Mouse (Mus musculus): ENCODE measurements at regions not wholly inside any gene's neighbourhood (a gene's known extent, or its start where the extent isn't known, plus 50 kb on each side); places are given as distances from the start of the nearest gene placed in this dataset.

- WGBS, result 83% methylated on average over 12 of the region's 12 CpGs
Observed at GRCm38 (mm10) chr1:91664622-91665021, 124.3 kb downstream of the Asb1 start.

DNA sequence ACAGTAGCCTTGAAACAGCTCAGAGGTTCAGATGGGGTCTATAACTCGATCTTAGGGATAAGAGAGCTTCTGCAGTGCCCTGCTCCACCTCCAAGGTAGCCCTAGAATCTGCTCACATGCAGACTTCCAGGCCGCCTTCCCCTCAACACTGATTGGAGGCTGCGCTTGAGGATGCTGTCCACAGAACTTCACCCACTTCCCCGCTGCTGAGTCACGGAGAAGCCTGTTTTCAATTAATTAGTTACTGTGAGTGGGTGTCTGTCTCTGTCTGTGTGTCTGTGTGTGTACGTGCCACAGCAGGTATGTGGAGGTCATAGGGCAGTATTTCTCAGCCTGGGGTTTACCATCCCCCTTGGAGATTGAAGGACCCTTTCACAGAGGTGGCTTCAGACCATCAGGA is 128.2 kb downstream of the Asb1 start:
- ATAC-seq (ENCODE audit: low FRiP score, low TSS enrichment) (no peak), DNase-seq (no peak)
- Histone ChIP-seq H3K27me3 (ENCODE audit: control insufficient read depth, insufficient read depth, low read length) (no peaks in the 10 kb centered on the region), H3K36me3 (ENCODE audit: control insufficient read depth, insufficient read depth, low read length) (no peaks in the 10 kb centered on the region), H3K4me3 (replicated peaks; ENCODE audit: low read depth, low read length) (no peak overlapping the region), H3K9ac (replicated peaks; ENCODE audit: low read length) (no peak overlapping the region), H3K4me2 (ENCODE audit: low read length) (no peak overlapping the region), H3K9me3 (ENCODE audit: control insufficient read depth, low read length) (no peaks in the 10 kb centered on the region), H3K27ac (replicated peaks; ENCODE audit: low read depth, low read length) (no peak overlapping the region), H3K4me1 (ENCODE audit: control insufficient read depth, insufficient read depth, low read length) (no peaks in the 10 kb centered on the region)
- 88% methylated on average over 6 of the region's 6 CpGs for WGBS

More at GRCm38 (mm10) chr1:91664622-91665021, 124.3 kb downstream of the Asb1 start:
- DNase-seq (no peak), ATAC-seq (ENCODE audit: low FRiP score, low TSS enrichment) (no peak)
- Histone ChIP-seq H3K4me2 (ENCODE audit: low read length) (no peak overlapping the region), H3K4me3 (replicated peaks; ENCODE audit: low read depth, low read length) (no peak overlapping the region), H3K9me3 (ENCODE audit: control insufficient read depth, low read length) (no peaks in the 10 kb centered on the region), H3K27ac (replicated peaks; ENCODE audit: low read depth, low read length) (no peak overlapping the region), H3K27me3 (ENCODE audit: control insufficient read depth, insufficient read depth, low read length) (no peaks in the 10 kb centered on the region), H3K9ac (replicated peaks; ENCODE audit: low read length) (no peak overlapping the region), H3K4me1 (ENCODE audit: control insufficient read depth, insufficient read depth, low read length) (no peaks in the 10 kb centered on the region), H3K36me3 (ENCODE audit: control insufficient read depth, insufficient read depth, low read length) (no peaks in the 10 kb centered on the region)

DNA sequence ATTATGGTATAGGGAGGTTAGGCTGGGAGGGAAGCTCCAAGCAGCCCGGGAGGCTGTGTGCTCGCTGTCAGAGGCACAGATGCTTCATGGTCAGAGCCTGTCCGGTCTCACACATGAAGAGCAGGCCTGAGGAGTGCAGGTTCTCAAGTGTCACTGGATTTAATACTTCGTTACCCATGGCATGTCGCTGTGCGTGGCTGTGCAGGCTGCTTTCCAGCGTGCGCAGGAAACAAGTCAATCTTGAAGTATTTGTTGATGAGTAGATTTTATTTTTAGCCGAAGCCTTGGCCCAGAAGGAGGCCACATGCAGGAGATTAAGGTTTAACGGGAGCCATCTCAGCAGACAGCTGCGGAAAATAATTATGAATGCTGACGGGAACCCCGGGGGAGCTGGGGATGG is 130.3 kb upstream of the Twist2 start:
- DNase-seq (no peak), ATAC-seq (ENCODE audit: low FRiP score, low TSS enrichment) (no peak)
- 68% methylated on average over 13 of the region's 13 CpGs for WGBS
- Histone ChIP-seq H3K4me3 (replicated peaks; ENCODE audit: low read depth, low read length) (no peak overlapping the region), H3K9ac (replicated peaks; ENCODE audit: low read length) (no peak overlapping the region), H3K27ac (replicated peaks; ENCODE audit: low read depth, low read length) (no peak overlapping the region), H3K9me3 (ENCODE audit: control insufficient read depth, low read length) (no peaks in the 10 kb centered on the region), H3K4me2 (ENCODE audit: low read length) (no peak overlapping the region), H3K36me3 (ENCODE audit: control insufficient read depth, insufficient read depth, low read length) (no peaks in the 10 kb centered on the region), H3K27me3 (ENCODE audit: control insufficient read depth, insufficient read depth, low read length) (no peaks in the 10 kb centered on the region), H3K4me1 (ENCODE audit: control insufficient read depth, insufficient read depth, low read length) (no peaks in the 10 kb centered on the region)

- no peaks in the 10 kb centered on the region for H3K27me3 ChIP-seq (ENCODE audit: control insufficient read depth, insufficient read depth, low read length)
- H3K4me3 ChIP-seq (replicated peaks; ENCODE audit: low read depth, low read length), result no peak overlapping the region
- H3K4me2 ChIP-seq (ENCODE audit: low read length), result no peak overlapping the region
- H3K4me1 ChIP-seq (ENCODE audit: control insufficient read depth, insufficient read depth, low read length), result no peaks in the 10 kb centered on the region
- H3K9me3 ChIP-seq (ENCODE audit: control insufficient read depth, low read length), result no peaks in the 10 kb centered on the region
- no peaks in the 10 kb centered on the region for H3K36me3 ChIP-seq (ENCODE audit: control insufficient read depth, insufficient read depth, low read length)
- WGBS, result 88% methylated on average over 6 of the region's 6 CpGs
- H3K27ac ChIP-seq (replicated peaks; ENCODE audit: low read depth, low read length), result no peak overlapping the region
- no peak overlapping the region for H3K9ac ChIP-seq (replicated peaks; ENCODE audit: low read length)
- ATAC-seq (ENCODE audit: low FRiP score, low TSS enrichment) (no peak), DNase-seq (no peak)
Observed at GRCm38 (mm10) chr1:91674082-91674655, 127.1 kb upstream of the Twist2 start.

DNA sequence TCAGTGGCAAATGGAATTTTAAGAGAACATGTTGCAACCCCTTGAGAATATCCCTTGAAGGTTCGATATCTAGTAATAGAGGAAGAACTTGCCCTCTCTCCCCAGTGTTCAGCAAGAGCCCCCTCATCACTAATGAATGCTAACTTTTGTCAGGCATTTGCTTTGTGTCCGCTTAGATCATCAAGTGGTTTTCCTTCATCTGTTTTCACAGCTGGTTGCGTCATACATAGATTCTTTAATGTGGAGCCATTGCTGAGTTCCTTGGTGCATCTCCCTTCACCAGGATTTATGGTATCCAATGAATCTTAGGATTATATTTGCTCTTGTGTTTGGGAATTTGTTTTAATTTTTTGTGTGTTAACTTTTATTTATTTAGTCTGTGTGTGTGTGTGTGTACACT is 124.2 kb upstream of the Twist2 start:
- ATAC-seq (ENCODE audit: low FRiP score, low TSS enrichment) (no peak), DNase-seq (no peak)
- 87% methylated on average over 3 of the region's 3 CpGs for WGBS

GRCm38 (mm10) chr1:91678789-91679188 is 122.5 kb upstream of the Twist2 start:
- 82% methylated on average over 4 of the region's 4 CpGs for WGBS
- no peak for DNase-seq
- H3K4me2 ChIP-seq (ENCODE audit: low read length), result no peak overlapping the region

More for the DNA sequence above, 124.2 kb upstream of the Twist2 start:
- Histone ChIP-seq H3K9ac (replicated peaks; ENCODE audit: low read length) (no peak overlapping the region), H3K9me3 (ENCODE audit: control insufficient read depth, low read length) (no peaks in the 10 kb centered on the region), H3K4me1 (ENCODE audit: control insufficient read depth, insufficient read depth, low read length) (no peaks in the 10 kb centered on the region), H3K4me3 (replicated peaks; ENCODE audit: low read depth, low read length) (no peak overlapping the region), H3K27me3 (ENCODE audit: control insufficient read depth, insufficient read depth, low read length) (no peaks in the 10 kb centered on the region), H3K4me2 (ENCODE audit: low read length) (no peak overlapping the region), H3K27ac (replicated peaks; ENCODE audit: low read depth, low read length) (no peak overlapping the region), H3K36me3 (ENCODE audit: control insufficient read depth, insufficient read depth, low read length) (no peaks in the 10 kb centered on the region)

DNA sequence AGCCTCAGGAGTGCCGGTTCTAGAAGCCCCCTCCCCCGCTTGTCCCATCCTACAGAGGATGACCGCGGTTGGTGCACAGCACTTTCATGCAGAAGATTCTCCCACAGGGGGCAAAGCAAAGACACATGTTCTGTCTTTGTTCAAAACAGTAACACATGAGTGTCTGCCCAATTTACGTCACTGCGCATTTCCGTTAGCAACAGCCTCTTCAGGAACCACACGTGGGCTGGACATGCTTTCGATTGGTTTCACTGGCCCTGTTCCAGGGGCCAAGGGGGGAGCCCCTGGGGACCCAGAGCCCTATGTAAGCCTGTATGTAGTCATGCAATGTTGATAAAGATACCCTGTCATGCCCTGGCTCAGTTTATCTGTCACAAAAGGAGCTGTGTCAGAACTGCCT is 116.2 kb upstream of the Twist2 start:
- Histone ChIP-seq H3K4me3 (replicated peaks; ENCODE audit: low read depth, low read length) (no peak overlapping the region), H3K36me3 (ENCODE audit: control insufficient read depth, insufficient read depth, low read length) (no peaks in the 10 kb centered on the region), H3K27ac (replicated peaks; ENCODE audit: low read depth, low read length) (no peak overlapping the region), H3K27me3 (ENCODE audit: control insufficient read depth, insufficient read depth, low read length) (no peaks in the 10 kb centered on the region), H3K9me3 (ENCODE audit: control insufficient read depth, low read length) (no peaks in the 10 kb centered on the region), H3K4me2 (ENCODE audit: low read length) (no peak overlapping the region), H3K9ac (replicated peaks; ENCODE audit: low read length) (no peak overlapping the region), H3K4me1 (ENCODE audit: control insufficient read depth, insufficient read depth, low read length) (no peaks in the 10 kb centered on the region)
- ATAC-seq (ENCODE audit: low FRiP score, low TSS enrichment) (no peak), DNase-seq (no peak)
- WGBS, result 70% methylated on average over 9 of the region's 9 CpGs

More at GRCm38 (mm10) chr1:91678789-91679188, 122.5 kb upstream of the Twist2 start:
- H3K4me3 ChIP-seq (replicated peaks; ENCODE audit: low read depth, low read length), result no peak overlapping the region
- no peak for ATAC-seq (ENCODE audit: low FRiP score, low TSS enrichment)
- H3K27me3 ChIP-seq (ENCODE audit: control insufficient read depth, insufficient read depth, low read length), result no peaks in the 10 kb centered on the region
- H3K9ac ChIP-seq (replicated peaks; ENCODE audit: low read length), result no peak overlapping the region
- no peaks in the 10 kb centered on the region for H3K36me3 ChIP-seq (ENCODE audit: control insufficient read depth, insufficient read depth, low read length)
- no peaks in the 10 kb centered on the region for H3K9me3 ChIP-seq (ENCODE audit: control insufficient read depth, low read length)
- no peak overlapping the region for H3K27ac ChIP-seq (replicated peaks; ENCODE audit: low read depth, low read length)
- H3K4me1 ChIP-seq (ENCODE audit: control insufficient read depth, insufficient read depth, low read length), result no peaks in the 10 kb centered on the region

GRCm38 (mm10) chr1:91685789-91686188 is 115.5 kb upstream of the Twist2 start:
- ATAC-seq (ENCODE audit: low FRiP score, low TSS enrichment) (no peak), DNase-seq (no peak)
- H3K27me3 ChIP-seq (ENCODE audit: control insufficient read depth, insufficient read depth, low read length), result no peaks in the 10 kb centered on the region
- H3K4me3 ChIP-seq (replicated peaks; ENCODE audit: low read depth, low read length), result no peak overlapping the region
- 83% methylated on average over 6 of the region's 6 CpGs for WGBS
- H3K4me2 ChIP-seq (ENCODE audit: low read length), result no peak overlapping the region
- H3K36me3 ChIP-seq (ENCODE audit: control insufficient read depth, insufficient read depth, low read length), result no peaks in the 10 kb centered on the region
- no peaks in the 10 kb centered on the region for H3K9me3 ChIP-seq (ENCODE audit: control insufficient read depth, low read length)
- H3K27ac ChIP-seq (replicated peaks; ENCODE audit: low read depth, low read length), result no peak overlapping the region
- no peaks in the 10 kb centered on the region for H3K4me1 ChIP-seq (ENCODE audit: control insufficient read depth, insufficient read depth, low read length)
- H3K9ac ChIP-seq (replicated peaks; ENCODE audit: low read length), result no peak overlapping the region

- no peaks in the 10 kb centered on the region for H3K27me3 ChIP-seq (ENCODE audit: control insufficient read depth, insufficient read depth, low read length)
- 84% methylated on average over 1 of the region's 1 CpGs for WGBS
Observed at GRCm38 (mm10) chr1:91691601-91692000, 109.7 kb upstream of the Twist2 start.

More at GRCm38 (mm10) chr1:91691601-91692000, 109.7 kb upstream of the Twist2 start:
- Histone ChIP-seq H3K4me3 (replicated peaks; ENCODE audit: low read depth, low read length) (no peak overlapping the region), H3K4me1 (ENCODE audit: control insufficient read depth, insufficient read depth, low read length) (no peaks in the 10 kb centered on the region), H3K4me2 (ENCODE audit: low read length) (no peak overlapping the region), H3K9me3 (ENCODE audit: control insufficient read depth, low read length) (no peaks in the 10 kb centered on the region), H3K27ac (replicated peaks; ENCODE audit: low read depth, low read length) (no peak overlapping the region), H3K36me3 (ENCODE audit: control insufficient read depth, insufficient read depth, low read length) (no peaks in the 10 kb centered on the region), H3K9ac (replicated peaks; ENCODE audit: low read length) (no peak overlapping the region)
- no peak for DNase-seq
- no peak for ATAC-seq (ENCODE audit: low FRiP score, low TSS enrichment)

All from midbrain, embryonic 14.5 days (tissue).